Mouse (Mus musculus): ENCODE data around the gene Rpl18a. TPM values are rescaled to one million over a fixed set of nuclear protein-coding genes. Genes with fewer than 3 reads are reported as not detected.

Rpl18a gene
- polyA plus RNA-seq, 1 experiment from 2014 or later: 2,480 TPM

DNA sequence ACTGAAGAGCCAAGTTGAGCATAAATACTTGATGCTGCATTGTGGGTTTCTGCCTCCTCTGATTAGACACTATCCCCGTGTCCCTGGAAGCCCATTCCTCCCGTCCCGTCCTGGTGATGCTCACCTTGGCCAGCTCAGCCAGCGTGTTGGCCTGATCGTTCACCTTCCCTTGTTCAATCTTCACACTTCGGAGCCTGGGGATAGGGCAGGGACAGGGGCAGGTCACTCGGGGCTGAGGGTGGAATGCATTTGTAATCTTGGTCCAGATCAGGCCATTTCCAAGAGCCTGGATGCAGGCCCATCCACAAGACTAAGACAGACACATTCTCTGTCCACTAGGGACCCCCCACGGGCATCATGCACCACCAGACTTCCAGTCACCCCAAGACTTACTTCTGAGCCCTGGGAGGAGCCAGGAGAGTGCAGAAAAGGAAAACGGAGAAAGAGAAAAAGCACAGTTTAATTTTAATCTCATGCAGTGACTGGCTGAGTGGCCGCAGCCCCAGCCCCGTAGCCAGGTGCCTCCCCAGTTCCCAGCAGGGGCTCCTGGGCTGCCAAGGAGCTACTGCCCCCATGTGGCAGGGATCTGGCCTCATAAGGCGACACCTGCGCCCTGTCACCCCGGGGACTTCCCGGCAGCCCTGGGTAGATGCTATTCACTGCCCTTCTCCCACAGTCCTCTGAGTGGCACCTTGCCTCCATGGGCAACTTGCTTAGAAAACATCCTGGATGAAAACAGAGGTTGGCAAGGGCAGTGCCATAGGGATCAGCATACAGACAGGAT, 50.6 kb downstream of the Rpl18a start:
- no peaks in the 10 kb centered on the region for H3K36me3 ChIP-seq (ENCODE audit: control insufficient read depth, insufficient read depth)
- H3K27ac ChIP-seq (ENCODE audit: low read length): no peak overlapping the region
- no peaks in the 10 kb centered on the region for H3K4me1 ChIP-seq (replicated peaks; ENCODE audit: control insufficient read depth, insufficient read depth, low read length)
- H3K4me3 ChIP-seq (replicated peaks; ENCODE audit: low read length): no peak overlapping the region
- H3K4me2 ChIP-seq (ENCODE audit: low read length): no peak overlapping the region
- no peaks in the 10 kb centered on the region for H3K27me3 ChIP-seq (replicated peaks; ENCODE audit: control insufficient read depth, insufficient read depth, low read length)
- H3K9ac ChIP-seq (replicated peaks; ENCODE audit: low read depth, low read length): no peak overlapping the region
- WGBS: 54% methylated on average over 15 of the region's 15 CpGs
- no peaks in the 10 kb centered on the region for H3K9me3 ChIP-seq (ENCODE audit: control insufficient read depth, low read length)
- no peak for ATAC-seq

GRCm38 (mm10) chr8:70845108-70845507, 52.1 kb downstream of the Rpl18a start:
- Histone ChIP-seq H3K9ac (replicated peaks; ENCODE audit: low read depth, low read length) (no peak overlapping the region), H3K9me3 (ENCODE audit: control insufficient read depth, low read length) (no peaks in the 10 kb centered on the region), H3K4me3 (replicated peaks; ENCODE audit: low read length) (no peak overlapping the region), H3K4me2 (ENCODE audit: low read length) (no peak overlapping the region), H3K27ac (ENCODE audit: low read length) (no peak overlapping the region), H3K4me1 (replicated peaks; ENCODE audit: control insufficient read depth, insufficient read depth, low read length) (peaks cover 4% of the 10 kb centered on the region; the same call in 1 of the 2 replicates), H3K27me3 (replicated peaks; ENCODE audit: control insufficient read depth, insufficient read depth, low read length) (no peaks in the 10 kb centered on the region), H3K36me3 (ENCODE audit: control insufficient read depth, insufficient read depth) (no peaks in the 10 kb centered on the region)
- ATAC-seq: no peak
- WGBS: 46% methylated on average over 5 of the region's 5 CpGs

MicroRNAs within 50 kb of the gene (microRNA counts, 519-probe panel; counts per million panel counts)
- microRNA mmu-miR-1969: not detected

Small RNAs within 50 kb of the gene (microRNA-seq; reads per million reads assigned to microRNA genes)
- gene Mir1969 (9.1 reads per million, percentile 28 among the genes with 10 or more reads in this experiment), gene Mir7067 (1.0 reads per million)

Other genes with a start within 250 kb of the Rpl18a start
- gene Pgpep1, start 237.0 kb downstream of the Rpl18a start, polyA plus RNA-seq (2015; fragmentation: Nextera tagmentation; extraction: Ambion mirVana): 60.3 and 65.7 TPM in 2 replicates
- 166 and 168 TPM in 2 replicates for gene Lsm4, start 224.2 kb downstream of the Rpl18a start, polyA plus RNA-seq (2015; fragmentation: Nextera tagmentation; extraction: Ambion mirVana)
- gene Jund, start 198.5 kb downstream of the Rpl18a start, polyA plus RNA-seq (2015; fragmentation: Nextera tagmentation; extraction: Ambion mirVana): 54.6 and 57.7 TPM in 2 replicates
- gene Iqcn, start 194.0 kb downstream of the Rpl18a start, polyA plus RNA-seq (2015; fragmentation: Nextera tagmentation; extraction: Ambion mirVana): 0.11 and 0.14 TPM in 2 replicates
- gene Gm3336, start 178.9 kb downstream of the Rpl18a start, polyA plus RNA-seq (2015; fragmentation: Nextera tagmentation; extraction: Ambion mirVana): not detected in 2 replicates
- gene Pde4c, start 173.7 kb downstream of the Rpl18a start, polyA plus RNA-seq (2015; fragmentation: Nextera tagmentation; extraction: Ambion mirVana): 0.12 and 0.54 TPM in 2 replicates
- gene Rab3a, start 142.7 kb downstream of the Rpl18a start, polyA plus RNA-seq (2015; fragmentation: Nextera tagmentation; extraction: Ambion mirVana): 350 and 395 TPM in 2 replicates
- gene Mpv17l2, start 136.5 kb downstream of the Rpl18a start, polyA plus RNA-seq (2015; fragmentation: Nextera tagmentation; extraction: Ambion mirVana): 49.3 and 49.8 TPM in 2 replicates
- 145 and 149 TPM in 2 replicates for gene Pik3r2, start 120.7 kb downstream of the Rpl18a start, polyA plus RNA-seq (2015; fragmentation: Nextera tagmentation; extraction: Ambion mirVana)
- gene Mast3, start 92.4 kb downstream of the Rpl18a start, polyA plus RNA-seq (2015; fragmentation: Nextera tagmentation; extraction: Ambion mirVana): 22.5 and 30.8 TPM in 2 replicates
- 0.08 and 0.09 TPM in 2 replicates for gene Il12rb1, start 89.0 kb downstream of the Rpl18a start, polyA plus RNA-seq (2015; fragmentation: Nextera tagmentation; extraction: Ambion mirVana)
- 7.4 and 8.3 TPM in 2 replicates for gene Arrdc2, start 57.7 kb downstream of the Rpl18a start, polyA plus RNA-seq (2015; fragmentation: Nextera tagmentation; extraction: Ambion mirVana)
- gene Kcnn1, start 34.2 kb downstream of the Rpl18a start, polyA plus RNA-seq (2015; fragmentation: Nextera tagmentation; extraction: Ambion mirVana): 11.2 and 13.4 TPM in 2 replicates
- gene Ccdc124, start 23.5 kb downstream of the Rpl18a start, polyA plus RNA-seq (2015; fragmentation: Nextera tagmentation; extraction: Ambion mirVana): 152 and 167 TPM in 2 replicates
- 1.6 and 1.9 TPM in 2 replicates for gene Slc5a5, start 4.7 kb downstream of the Rpl18a start, polyA plus RNA-seq (2015; fragmentation: Nextera tagmentation; extraction: Ambion mirVana)
- 63.5 and 67.7 TPM in 2 replicates for gene Map1s, start 8.5 kb upstream of the Rpl18a start, polyA plus RNA-seq (2015; fragmentation: Nextera tagmentation; extraction: Ambion mirVana)